Mouse (Mus musculus): Measurements from ENCODE around the gene Muc4. TPM values are rescaled to one million over a fixed set of nuclear protein-coding genes. Genes with fewer than 3 reads are reported as not detected.

Gene Muc4
- polyA plus RNA-seq, 1 experiment from 2014 or later: 0.28 TPM

DNA sequence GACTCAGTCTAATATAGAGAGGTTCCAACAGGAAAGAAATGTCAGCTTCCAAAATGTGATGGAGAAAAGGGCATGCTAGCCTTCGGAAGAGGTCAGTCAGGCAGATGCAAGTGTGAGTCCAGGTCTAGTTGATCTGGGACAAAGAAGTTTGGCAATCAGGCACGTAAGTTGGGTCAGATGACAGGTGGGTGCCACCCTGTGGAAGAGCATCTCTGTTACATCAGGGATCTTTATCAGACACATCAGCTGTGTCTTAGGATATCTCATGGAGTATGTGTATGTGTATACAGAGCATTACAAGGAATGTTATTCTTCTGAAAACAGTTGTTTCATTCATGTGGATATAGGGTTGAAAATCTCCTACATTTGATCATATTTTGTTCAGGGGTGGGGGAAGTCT is 28.9 kb downstream of the Muc4 start:
- Histone ChIP-seq H3K27me3 (ENCODE audit: insufficient read depth, low read length) (no peaks in the 10 kb centered on the region), H3K9ac (ENCODE audit: low read depth, low read length) (no peak overlapping the region), H3K4me3 (replicated peaks; ENCODE audit: low read depth, low read length) (no peak overlapping the region), H3K36me3 (ENCODE audit: insufficient read depth, low read length) (no peaks in the 10 kb centered on the region), H3K27ac (no peak overlapping the region), H3K4me2 (ENCODE audit: low read length) (no peak overlapping the region), H3K4me1 (replicated peaks; ENCODE audit: insufficient read depth, low read length) (no peaks in the 10 kb centered on the region), H3K9me3 (replicated peaks; ENCODE audit: low read length) (no peaks in the 10 kb centered on the region)
- 87% methylated on average over 2 of the region's 2 CpGs for WGBS
- DNase-seq (ENCODE audit: low spot score) (no peak), ATAC-seq (replicated peaks; ENCODE audit: low FRiP score, low read depth) (no peak)
- no peak for TF ChIP-seq CTCF (IDR thresholded peaks at IDR 0.05; ENCODE audit: low read depth)

DNA sequence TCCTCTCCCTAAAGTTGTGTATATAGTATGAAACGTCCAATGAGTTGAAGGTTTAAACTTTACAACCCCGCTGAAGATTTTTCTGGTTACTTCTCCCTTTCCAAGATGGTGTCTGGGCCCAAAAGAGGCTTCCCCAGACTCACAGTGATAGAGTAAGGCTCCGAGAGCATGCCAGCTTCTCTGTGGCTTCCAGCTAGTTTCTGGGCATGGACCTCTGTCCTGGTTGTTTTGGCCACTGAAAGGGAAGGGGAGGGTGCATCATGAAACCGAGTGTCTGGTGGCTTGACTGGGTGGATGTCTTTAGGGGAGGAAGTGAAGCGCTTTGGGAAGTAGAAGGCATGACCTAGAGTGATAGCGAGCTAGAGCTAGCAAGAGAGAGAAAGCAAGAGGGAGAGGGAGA is 29.3 kb downstream of the Muc4 start:
- 72% methylated on average over 6 of the region's 6 CpGs for WGBS
- H3K4me1 ChIP-seq (replicated peaks; ENCODE audit: insufficient read depth, low read length): no peaks in the 10 kb centered on the region
- TF ChIP-seq CTCF (IDR thresholded peaks at IDR 0.05; ENCODE audit: low read depth): no peak
- H3K4me3 ChIP-seq (replicated peaks; ENCODE audit: low read depth, low read length): no peak overlapping the region
- H3K9ac ChIP-seq (ENCODE audit: low read depth, low read length): no peak overlapping the region
- H3K4me2 ChIP-seq (ENCODE audit: low read length): no peak overlapping the region
- ATAC-seq (replicated peaks; ENCODE audit: low FRiP score, low read depth) (no peak), DNase-seq (ENCODE audit: low spot score) (no peak)
- no peaks in the 10 kb centered on the region for H3K36me3 ChIP-seq (ENCODE audit: insufficient read depth, low read length)
- H3K27me3 ChIP-seq (ENCODE audit: insufficient read depth, low read length): no peaks in the 10 kb centered on the region
- no peak overlapping the region for H3K27ac ChIP-seq
- H3K9me3 ChIP-seq (replicated peaks; ENCODE audit: low read length): no peaks in the 10 kb centered on the region

DNA sequence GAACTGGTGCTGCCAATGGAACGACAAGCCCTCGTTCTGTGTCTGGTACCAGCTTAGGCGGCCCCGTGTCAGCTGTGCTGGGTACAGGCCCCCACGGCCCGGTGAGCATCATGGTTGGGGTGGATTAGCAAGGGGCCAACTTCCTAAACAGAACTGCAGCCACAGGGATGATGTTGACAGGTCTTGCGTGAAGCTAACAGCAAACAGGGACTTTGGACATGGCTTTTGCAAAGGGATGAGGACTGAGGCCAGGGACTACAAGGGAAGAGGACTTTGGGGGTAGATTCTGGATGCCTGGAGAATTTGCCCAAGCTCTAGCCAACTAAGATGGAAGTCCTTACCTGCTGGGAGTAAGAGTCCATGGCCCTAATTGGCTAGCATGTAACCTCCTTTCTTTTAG is 31.2 kb downstream of the Muc4 start:
- no peak overlapping the region for H3K4me3 ChIP-seq (replicated peaks; ENCODE audit: low read depth, low read length)
- H3K27me3 ChIP-seq (ENCODE audit: insufficient read depth, low read length): no peaks in the 10 kb centered on the region
- no peaks in the 10 kb centered on the region for H3K4me1 ChIP-seq (replicated peaks; ENCODE audit: insufficient read depth, low read length)
- no peak for TF ChIP-seq CTCF (IDR thresholded peaks at IDR 0.05; ENCODE audit: low read depth)
- no peak for DNase-seq (ENCODE audit: low spot score)
- no peak overlapping the region for H3K9ac ChIP-seq (ENCODE audit: low read depth, low read length)
- H3K27ac ChIP-seq: no peak overlapping the region
- 92% methylated on average over 7 of the region's 7 CpGs for WGBS
- H3K4me2 ChIP-seq (ENCODE audit: low read length): no peak overlapping the region
- no peaks in the 10 kb centered on the region for H3K9me3 ChIP-seq (replicated peaks; ENCODE audit: low read length)
- no peaks in the 10 kb centered on the region for H3K36me3 ChIP-seq (ENCODE audit: insufficient read depth, low read length)
- ATAC-seq (replicated peaks; ENCODE audit: low FRiP score, low read depth): no peak

DNA sequence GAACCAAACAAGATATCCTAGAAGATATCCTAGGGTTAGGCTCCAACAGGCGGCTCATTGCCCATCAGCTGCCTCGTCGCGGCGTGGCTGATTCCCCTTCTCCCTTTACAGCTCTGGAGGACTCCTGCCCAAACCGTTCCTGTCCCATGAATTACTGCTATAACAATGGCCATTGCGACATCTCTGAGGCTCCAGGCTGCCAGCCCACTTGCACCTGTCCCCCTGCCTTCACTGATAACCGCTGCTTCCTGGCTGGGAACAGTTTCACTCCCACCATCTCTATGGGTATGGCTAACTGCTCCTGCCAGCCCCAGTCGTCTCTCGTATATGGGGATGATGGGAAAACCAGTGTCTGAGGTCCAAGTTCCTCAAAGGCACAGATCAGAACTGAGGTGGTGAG is 41.0 kb downstream of the Muc4 start:
- H3K4me2 ChIP-seq (ENCODE audit: low read length): no peak overlapping the region
- no peak for DNase-seq (ENCODE audit: low spot score)
- no peak overlapping the region for H3K4me3 ChIP-seq (replicated peaks; ENCODE audit: low read depth, low read length)
- no peaks in the 10 kb centered on the region for H3K4me1 ChIP-seq (replicated peaks; ENCODE audit: insufficient read depth, low read length)
- no peaks in the 10 kb centered on the region for H3K27me3 ChIP-seq (ENCODE audit: insufficient read depth, low read length)
- 34% methylated on average over 10 of the region's 10 CpGs for WGBS
- no peak overlapping the region for H3K27ac ChIP-seq
- H3K36me3 ChIP-seq (ENCODE audit: insufficient read depth, low read length): no peaks in the 10 kb centered on the region
- no peak for TF ChIP-seq CTCF (IDR thresholded peaks at IDR 0.05; ENCODE audit: low read depth)
- no peaks in the 10 kb centered on the region for H3K9me3 ChIP-seq (replicated peaks; ENCODE audit: low read length)
- H3K9ac ChIP-seq (ENCODE audit: low read depth, low read length): no peak overlapping the region
- no peak for ATAC-seq (replicated peaks; ENCODE audit: low FRiP score, low read depth)

DNA sequence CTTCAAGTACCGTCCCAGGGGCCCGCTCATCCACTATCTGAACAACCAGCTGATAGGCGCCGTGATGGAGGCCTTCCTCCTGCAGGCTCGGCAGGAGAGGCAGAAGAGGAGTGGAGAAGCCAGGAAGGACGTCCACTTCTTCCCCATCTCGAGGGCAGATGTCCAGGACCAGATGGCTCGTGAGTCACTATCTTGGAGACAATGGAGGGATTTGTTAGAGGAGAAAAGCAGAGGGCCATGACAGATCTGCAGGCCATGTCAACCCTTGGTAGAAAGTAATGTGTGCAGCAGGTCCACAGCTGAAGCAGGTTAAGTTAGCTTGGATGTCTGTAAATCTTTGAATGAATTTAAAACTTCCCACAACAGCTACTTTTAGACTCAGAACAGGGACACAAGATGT is 43.3 kb downstream of the Muc4 start:
- Histone ChIP-seq H3K9me3 (replicated peaks; ENCODE audit: low read length) (no peaks in the 10 kb centered on the region), H3K4me1 (replicated peaks; ENCODE audit: insufficient read depth, low read length) (0 out of 2 replicates have a peak, but pooled peaks cover 3% of the 10 kb centered on the region), H3K9ac (ENCODE audit: low read depth, low read length) (no peak overlapping the region), H3K36me3 (ENCODE audit: insufficient read depth, low read length) (no peaks in the 10 kb centered on the region), H3K27me3 (ENCODE audit: insufficient read depth, low read length) (no peaks in the 10 kb centered on the region), H3K27ac (no peak overlapping the region), H3K4me2 (ENCODE audit: low read length) (no peak overlapping the region), H3K4me3 (replicated peaks; ENCODE audit: low read depth, low read length) (no peak overlapping the region)
- WGBS: 68% methylated on average over 8 of the region's 8 CpGs
- DNase-seq (ENCODE audit: low spot score) (no peak), ATAC-seq (replicated peaks; ENCODE audit: low FRiP score, low read depth) (no peak)
- no peak for TF ChIP-seq CTCF (IDR thresholded peaks at IDR 0.05; ENCODE audit: low read depth)

DNA sequence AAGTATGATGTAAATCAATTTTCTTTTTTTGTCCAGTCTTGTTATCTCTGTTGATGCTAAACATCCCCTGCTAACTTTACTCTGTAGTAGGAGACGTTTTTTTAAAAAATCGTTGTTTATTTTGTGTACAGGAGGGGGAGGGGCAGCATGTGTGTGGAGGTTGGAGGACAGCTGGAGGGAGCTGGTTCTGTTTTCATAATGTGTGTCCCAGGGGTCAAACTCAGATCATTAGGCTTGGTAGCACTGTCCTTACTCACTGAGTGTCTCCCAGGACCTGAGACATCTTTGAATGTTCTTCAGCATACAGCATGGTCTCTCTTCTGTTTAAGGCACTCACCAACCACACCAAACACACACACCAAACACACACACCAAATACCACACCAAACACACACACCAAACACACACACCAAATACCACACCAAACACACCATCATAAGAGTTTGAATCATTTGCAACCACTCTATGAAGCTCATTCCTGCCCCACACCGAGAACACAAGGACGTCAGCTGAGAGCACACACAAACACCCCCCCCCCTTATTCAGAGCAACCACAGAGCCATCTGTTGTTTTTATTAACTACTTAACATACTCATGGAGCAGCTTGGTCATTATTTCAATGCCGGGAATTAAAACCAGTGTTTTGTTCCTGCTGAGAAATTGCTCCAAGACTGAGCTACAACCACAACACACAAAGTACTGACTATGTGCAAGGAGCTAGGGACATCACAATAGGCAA is 47.8 kb downstream of the Muc4 start:
- Histone ChIP-seq H3K4me2 (ENCODE audit: low read length) (no peak overlapping the region), H3K4me3 (replicated peaks; ENCODE audit: low read depth, low read length) (no peak overlapping the region), H3K27me3 (ENCODE audit: insufficient read depth, low read length) (no peaks in the 10 kb centered on the region), H3K27ac (no peak overlapping the region), H3K4me1 (replicated peaks; ENCODE audit: insufficient read depth, low read length) (0 out of 2 replicates have a peak, but pooled peaks cover 3% of the 10 kb centered on the region), H3K9me3 (replicated peaks; ENCODE audit: low read length) (no peaks in the 10 kb centered on the region), H3K36me3 (ENCODE audit: insufficient read depth, low read length) (no peaks in the 10 kb centered on the region), H3K9ac (ENCODE audit: low read depth, low read length) (no peak overlapping the region)
- ATAC-seq (replicated peaks; ENCODE audit: low FRiP score, low read depth): no peak
- no peak for TF ChIP-seq CTCF (IDR thresholded peaks at IDR 0.05; ENCODE audit: low read depth)
- DNase-seq (ENCODE audit: low spot score): no peak
- WGBS: 50% methylated on average over 5 of the region's 5 CpGs

DNA sequence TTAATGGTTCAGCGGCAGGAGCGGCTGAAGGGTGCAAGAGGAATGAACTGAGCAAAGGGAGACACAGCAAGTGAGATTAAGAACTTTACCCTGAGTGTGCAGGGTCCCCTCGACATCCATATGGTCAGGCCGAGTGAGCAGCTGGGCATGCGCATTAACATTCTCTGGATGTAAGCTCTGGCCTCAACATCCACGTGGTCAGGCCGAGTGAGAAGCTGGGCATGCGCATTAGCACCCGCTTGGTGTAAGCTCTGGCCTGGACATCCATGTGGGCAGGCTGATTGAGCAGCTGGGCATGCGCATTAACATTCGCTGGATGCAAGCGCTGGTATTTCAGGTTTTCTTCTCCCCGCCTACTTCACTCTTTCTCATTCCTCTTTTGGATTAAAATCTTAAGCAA is 49.2 kb downstream of the Muc4 start:
- Histone ChIP-seq H3K27ac (no peak overlapping the region), H3K27me3 (ENCODE audit: insufficient read depth, low read length) (no peaks in the 10 kb centered on the region), H3K9ac (ENCODE audit: low read depth, low read length) (no peak overlapping the region), H3K4me1 (replicated peaks; ENCODE audit: insufficient read depth, low read length) (0 out of 2 replicates have a peak, but pooled peaks cover 3% of the 10 kb centered on the region), H3K4me3 (replicated peaks; ENCODE audit: low read depth, low read length) (no peak overlapping the region), H3K36me3 (ENCODE audit: insufficient read depth, low read length) (no peaks in the 10 kb centered on the region), H3K4me2 (ENCODE audit: low read length) (no peak overlapping the region), H3K9me3 (replicated peaks; ENCODE audit: low read length) (no peaks in the 10 kb centered on the region)
- no peak for TF ChIP-seq CTCF (IDR thresholded peaks at IDR 0.05; ENCODE audit: low read depth)
- 78% methylated on average over 13 of the region's 13 CpGs for WGBS
- no peak for ATAC-seq (replicated peaks; ENCODE audit: low FRiP score, low read depth)
- DNase-seq (ENCODE audit: low spot score): no peak
